Mouse (Mus musculus) C2C12 (cell line): ENCODE results near the gene Aqp5. TPM values are rescaled to one million over a fixed set of nuclear protein-coding genes. Genes with fewer than 3 reads are reported as not detected.
A peak's percentile ranks its signal among the peaks of the same experiment; 100 is the strongest.

Experiments
- H3K27me3 ChIP-seq: one replicate; pipeline ENCODE4 v1.6.1; 2011; ENCODE audit not compliant: control insufficient read depth, insufficient read depth, insufficient read length
- H3K36me3 ChIP-seq: one replicate; pipeline ENCODE4 v1.6.1; 2011; ENCODE audit not compliant: control insufficient read depth, insufficient read depth
- H3K4me3 ChIP-seq: one replicate; pipeline ENCODE4 v1.5.1; 2011; ENCODE audit warnings: mild to moderate bottlenecking, control low read depth; ENCODE audit not compliant: poor library complexity, insufficient read depth, severe bottlenecking
- H3K79me2 ChIP-seq: one replicate; pipeline ENCODE4 v1.6.1; 2011; ENCODE audit not compliant: control insufficient read depth, insufficient read depth
- H3K79me3 ChIP-seq: one replicate; pipeline ENCODE4 v1.6.1; 2011; ENCODE audit warnings: low read depth, control low read depth
- H3ac ChIP-seq: one replicate; pipeline ENCODE3; 2011; ENCODE audit warnings: low read depth; ENCODE audit not compliant: control insufficient read depth, insufficient read length
- CEBPB ChIP-seq: IDR thresholded peaks from one replicate; pipeline ENCODE4 v1.6.1; 2011; ENCODE audit warnings: low read depth, mild to moderate bottlenecking, control low read depth, moderate library complexity
- CTCF ChIP-seq: IDR thresholded peaks from one replicate; pipeline ENCODE4 v1.5.1; 2011; ENCODE audit not compliant: control insufficient read depth, insufficient read depth, insufficient read length
- FOSL1 ChIP-seq: IDR thresholded peaks from one replicate; pipeline ENCODE4 v1.8.0; 2011; ENCODE audit warnings: mild to moderate bottlenecking, low read length; ENCODE audit not compliant: poor library complexity, insufficient read depth, severe bottlenecking
- MAX ChIP-seq: IDR thresholded peaks from one replicate; pipeline ENCODE4 v1.6.1; 2011; ENCODE audit warnings: mild to moderate bottlenecking, control low read depth
- MYOD1 ChIP-seq: IDR thresholded peaks from one replicate; pipeline ENCODE4 v1.6.1; 2011; ENCODE audit warnings: low read depth; ENCODE audit not compliant: control insufficient read depth, insufficient read length
- MYOG ChIP-seq: IDR thresholded peaks from one replicate; pipeline ENCODE4 v1.6.1; 2011; ENCODE audit not compliant: control insufficient read depth, insufficient read length; ENCODE audit errors: extremely low read depth
- USF1 ChIP-seq: IDR thresholded peaks from one replicate; pipeline ENCODE4 v1.6.1; 2011; ENCODE audit warnings: low read depth, mild to moderate bottlenecking, control low read depth, moderate library complexity
- polyA plus RNA-seq: library from polyadenylated mRNA; unstranded; fragments of >200 nt; fragmentation: generic; extraction: Trizol; gene quantifications from one replicate; pipeline ENCODE4 v1.2.1, GENCODE M21; 2012; ENCODE audit warnings: missing spikeins

Gene Aqp5
- polyA plus RNA-seq, 1 experiment = 395 TPM

DNA sequence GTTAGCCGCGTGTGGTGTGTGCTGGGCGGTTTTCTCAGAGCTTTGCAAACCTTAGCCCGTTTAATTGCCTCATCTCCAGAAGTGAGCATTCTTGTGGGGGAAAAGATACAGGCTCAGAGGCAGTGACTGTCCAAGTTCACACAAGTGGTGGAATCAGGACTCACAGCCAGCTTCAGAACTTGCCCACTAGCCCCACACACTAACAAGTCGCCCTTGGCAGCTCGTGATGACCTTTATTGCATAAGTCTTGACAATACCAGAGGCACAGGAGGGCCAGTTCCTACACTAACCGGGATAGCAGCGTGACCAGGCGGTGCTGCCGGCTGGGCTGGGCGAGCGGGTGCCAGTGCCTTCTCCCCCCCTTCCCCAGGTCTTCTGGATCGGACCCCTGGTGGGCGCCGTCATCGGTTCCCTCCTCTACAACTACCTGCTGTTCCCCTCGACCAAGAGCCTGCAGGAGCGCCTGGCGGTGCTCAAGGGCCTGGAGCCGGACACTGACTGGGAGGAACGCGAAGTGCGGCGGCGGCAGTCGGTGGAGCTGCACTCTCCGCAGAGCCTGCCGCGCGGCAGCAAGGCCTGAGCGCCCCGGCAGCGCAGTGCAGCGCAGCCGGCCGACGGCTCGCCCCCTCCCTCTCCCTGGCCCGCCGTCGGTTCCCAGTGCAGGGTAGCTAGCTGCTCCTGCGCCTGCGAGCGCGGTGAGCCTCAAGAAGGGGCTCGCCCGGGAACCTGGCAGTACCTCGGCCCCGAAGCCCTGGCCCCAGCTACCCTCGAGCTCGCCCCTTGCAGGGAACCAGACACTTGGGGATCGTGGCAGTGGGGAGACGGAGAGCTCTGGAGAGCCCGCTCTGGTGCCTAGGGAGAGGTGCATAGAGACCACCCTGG lies 6.9 kb upstream of the Aqp5 start:
- Histone ChIP-seq H3ac (peak overlapping the region; percentile 40), H3K4me3 (no peak overlapping the region), H3K79me2 (no peaks in the 10 kb centered on the region), H3K36me3 (no peaks in the 10 kb centered on the region), H3K27me3 (no peaks in the 10 kb centered on the region), H3K79me3 (no peaks in the 10 kb centered on the region)
- TF ChIP-seq CEBPB = no peak
- no peak for TF ChIP-seq USF1
- TF ChIP-seq FOSL1 = no peak
- no peak for TF ChIP-seq MAX
- no peak for TF ChIP-seq MYOD1
- TF ChIP-seq MYOG = no peak
- TF ChIP-seq CTCF = no peak

DNA sequence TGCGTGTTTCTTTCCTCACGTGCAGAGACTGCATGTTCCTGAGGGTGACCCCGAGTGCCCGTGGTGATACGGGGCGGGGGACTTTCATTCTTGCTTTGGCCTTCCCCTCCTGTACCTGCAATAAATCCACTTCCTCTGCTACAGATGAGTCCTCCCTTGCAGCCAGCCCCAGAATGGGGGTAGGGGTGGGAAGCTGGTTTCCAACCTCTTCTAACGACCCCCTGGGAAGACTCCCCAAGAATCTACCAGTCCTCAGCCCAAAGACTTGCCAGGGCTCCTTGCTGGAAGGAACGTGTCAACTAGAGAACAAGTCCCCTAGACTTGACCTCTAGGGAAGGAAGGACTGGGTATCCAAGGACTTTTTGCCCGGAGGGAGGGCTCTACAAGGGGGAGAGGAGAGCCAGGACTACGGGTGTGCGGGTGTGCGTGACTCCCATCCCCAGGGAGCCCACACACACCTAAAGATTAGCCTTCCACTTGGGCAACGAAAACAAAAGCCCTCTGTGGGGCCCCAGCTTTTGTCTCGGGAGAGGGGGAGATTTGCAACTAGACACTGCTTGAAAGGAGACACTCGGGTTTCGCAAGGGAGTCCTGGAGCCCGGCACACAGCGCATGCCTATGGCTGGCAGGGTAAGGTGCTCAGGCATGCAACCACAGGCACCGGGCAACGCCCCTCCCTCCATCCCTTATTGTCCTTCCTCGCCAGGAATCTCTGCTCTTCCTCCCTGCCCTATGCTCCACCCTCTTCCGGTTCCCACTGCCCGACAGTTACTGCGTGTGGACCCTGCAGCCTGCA lies 6.0 kb upstream of the Aqp5 start:
- H3ac ChIP-seq = peak overlapping the region; percentile 20
- peaks cover 8% of the 10 kb centered on the region for H3K79me2 ChIP-seq
- H3K27me3 ChIP-seq = no peaks in the 10 kb centered on the region
- peak overlapping the region; percentile 21 for H3K4me3 ChIP-seq
- TF ChIP-seq CEBPB (peak; percentile 98), MYOG (no peak), MYOD1 (no peak), CTCF (no peak), FOSL1 (no peak), USF1 (no peak), MAX (peak; percentile 92)
- H3K79me3 ChIP-seq = no peaks in the 10 kb centered on the region
- H3K36me3 ChIP-seq = no peaks in the 10 kb centered on the region

DNA sequence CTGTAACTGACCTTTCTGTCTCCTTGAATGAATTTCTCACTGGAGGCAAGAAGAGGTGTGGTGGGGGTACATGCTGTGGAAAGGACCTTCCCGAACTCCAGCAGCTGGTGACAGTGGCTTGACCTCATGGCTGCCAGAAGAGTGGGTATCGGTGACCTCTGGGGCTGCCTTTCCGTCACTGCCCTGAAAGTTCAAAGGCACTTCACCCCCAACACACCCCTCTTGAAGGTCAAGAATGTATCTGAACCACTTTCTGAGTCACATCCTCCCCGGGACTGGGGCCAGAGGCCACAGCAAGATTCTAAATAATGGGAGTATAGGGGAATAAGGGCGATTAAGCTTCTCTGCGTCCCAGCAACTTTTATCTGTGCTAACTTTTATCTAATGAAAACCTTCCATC lies 4.8 kb upstream of the Aqp5 start:
- H3K36me3 ChIP-seq = no peaks in the 10 kb centered on the region
- H3K4me3 ChIP-seq = peak overlapping the region; percentile 21
- TF ChIP-seq USF1 (no peak), FOSL1 (peak; percentile 90), MYOD1 (peak; percentile 66), MAX (peak; percentile 81), CTCF (no peak)
- no peak overlapping the region for H3ac ChIP-seq
- H3K79me3 ChIP-seq = peaks cover 5% of the 10 kb centered on the region
- peaks cover 19% of the 10 kb centered on the region for H3K79me2 ChIP-seq
- no peaks in the 10 kb centered on the region for H3K27me3 ChIP-seq

DNA sequence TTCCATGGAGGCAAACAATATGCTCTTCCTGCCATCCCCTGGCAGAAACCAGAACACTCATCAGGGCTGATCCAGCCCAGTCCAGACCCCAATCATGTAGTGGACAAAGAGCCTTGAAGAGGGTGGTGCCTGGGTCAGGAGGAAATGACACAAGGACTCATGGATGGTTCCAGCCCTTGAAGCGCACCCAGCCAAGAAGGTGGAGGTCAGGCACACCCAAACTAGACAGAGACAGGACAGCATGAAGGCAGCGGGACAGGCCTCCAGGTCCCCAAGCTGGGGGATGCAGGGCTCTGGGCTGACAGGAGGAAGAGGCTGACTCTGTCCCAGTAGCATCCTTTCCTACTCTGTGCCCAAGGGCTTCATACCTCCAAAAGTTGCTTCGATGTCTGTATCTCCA lies 4.1 kb upstream of the Aqp5 start:
- H3K27me3 ChIP-seq = no peaks in the 10 kb centered on the region
- no peaks in the 10 kb centered on the region for H3K36me3 ChIP-seq
- H3ac ChIP-seq = no peak overlapping the region
- peaks cover 9% of the 10 kb centered on the region for H3K79me3 ChIP-seq
- TF ChIP-seq CTCF (no peak), FOSL1 (no peak), CEBPB (no peak), MAX (no peak), USF1 (no peak), MYOG (no peak), MYOD1 (no peak)
- H3K4me3 ChIP-seq = no peak overlapping the region
- peaks cover 26% of the 10 kb centered on the region for H3K79me2 ChIP-seq

DNA sequence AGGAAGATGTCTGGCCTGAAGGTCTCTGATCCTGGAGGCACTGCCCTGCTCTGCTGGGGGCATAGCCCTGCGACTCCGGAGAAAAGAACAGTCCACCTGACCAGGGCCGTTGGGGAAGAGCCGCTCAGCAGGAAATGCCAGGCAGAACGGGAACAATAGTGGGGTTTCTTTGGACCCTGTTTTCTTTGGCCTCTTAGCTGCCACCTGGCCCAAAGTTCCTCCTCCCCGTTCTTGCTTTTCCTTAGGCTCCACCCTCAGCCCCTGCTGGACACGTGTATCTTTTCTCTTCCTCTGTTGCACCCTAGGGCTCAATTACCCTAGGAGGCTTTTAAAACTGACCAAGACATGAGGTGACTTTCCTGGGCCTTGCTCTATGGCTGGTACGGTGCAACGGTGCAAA lies 1.3 kb upstream of the Aqp5 start:
- TF ChIP-seq CEBPB = no peak
- TF ChIP-seq FOSL1 = no peak
- TF ChIP-seq CTCF = no peak
- no peak for TF ChIP-seq MYOD1
- no peak for TF ChIP-seq MYOG
- no peak for TF ChIP-seq USF1
- TF ChIP-seq MAX = peak; percentile 60
- H3K27me3 ChIP-seq = no peaks in the 10 kb centered on the region
- H3K79me3 ChIP-seq = peaks cover 37% of the 10 kb centered on the region

More for the DNA sequence above, 1.3 kb upstream of the Aqp5 start:
- Histone ChIP-seq H3K79me2 (peaks cover 53% of the 10 kb centered on the region), H3ac (no peak overlapping the region), H3K4me3 (peak overlapping the region; percentile 59), H3K36me3 (peaks cover 20% of the 10 kb centered on the region)
